Mouse (Mus musculus) lung, adult 10 weeks (tissue): Measurements from ENCODE around the gene Mybpc2. TPM values are rescaled to one million over a fixed set of nuclear protein-coding genes. Genes with fewer than 3 reads are reported as not detected.

Experiments
- polyA plus RNA-seq: library from polyadenylated mRNA; stranded (reverse); fragments of 350-450 nt; fragmentation: Illumina TruSeq; extraction: RNeasy Lipid Tissue Mini Kit (QIAGEN cat#74804); gene quantifications from one replicate; pipeline ENCODE4 v1.2.3, GENCODE M21; 2014; ENCODE audit warnings: low read depth, low replicate concordance; ENCODE audit not compliant: insufficient read depth

Gene Mybpc2
- 0.92 TPM for polyA plus RNA-seq

GRCm38 (mm10) chr7:44524502-44524901 lies at the start of gene Mybpc2:
Mybpc2 (minus strand) TSS chr7:44524656.

GRCm38 (mm10) chr7:44572213-44572701 lies 47.8 kb upstream of the Mybpc2 start, which contains the start of gene Napsa:
Napsa (plus strand) TSS chr7:44572380.

DNA sequence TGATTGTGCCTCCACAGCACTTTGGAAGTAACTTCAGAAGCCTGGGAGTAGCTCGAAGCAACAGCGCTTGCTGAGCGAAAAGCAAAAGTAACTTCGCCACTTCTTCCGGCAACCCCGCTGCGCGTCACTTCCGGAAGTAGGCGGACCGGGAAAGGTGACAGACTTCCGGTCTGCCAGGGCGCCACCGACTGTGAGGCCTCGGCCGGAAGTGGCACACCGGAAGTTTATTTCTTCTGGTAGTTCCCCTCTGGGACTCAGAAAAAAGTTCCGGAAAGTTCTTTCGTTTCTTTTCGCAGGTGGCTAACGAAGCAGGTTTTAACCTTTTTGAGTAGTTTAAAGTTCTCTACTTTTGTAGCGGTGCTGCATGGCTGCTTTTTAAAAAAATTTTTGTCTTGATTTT lies 29.4 kb upstream of the Mybpc2 start, which contains the start of gene Nr1h2:
Nr1h2 (minus strand) TSS at position 126 of the 400 bp plus-strand sequence.

GRCm38 (mm10) chr7:44548497-44549087 lies 24.1 kb upstream of the Mybpc2 start, which contains the start of gene Pold1:
Pold1 (minus strand) TSS chr7:44548849.

GRCm38 (mm10) chr7:44531946-44532732 lies 7.7 kb upstream of the Mybpc2 start, which contains the start of gene Spib:
Spib (minus strand) TSS chr7:44532071.

DNA sequence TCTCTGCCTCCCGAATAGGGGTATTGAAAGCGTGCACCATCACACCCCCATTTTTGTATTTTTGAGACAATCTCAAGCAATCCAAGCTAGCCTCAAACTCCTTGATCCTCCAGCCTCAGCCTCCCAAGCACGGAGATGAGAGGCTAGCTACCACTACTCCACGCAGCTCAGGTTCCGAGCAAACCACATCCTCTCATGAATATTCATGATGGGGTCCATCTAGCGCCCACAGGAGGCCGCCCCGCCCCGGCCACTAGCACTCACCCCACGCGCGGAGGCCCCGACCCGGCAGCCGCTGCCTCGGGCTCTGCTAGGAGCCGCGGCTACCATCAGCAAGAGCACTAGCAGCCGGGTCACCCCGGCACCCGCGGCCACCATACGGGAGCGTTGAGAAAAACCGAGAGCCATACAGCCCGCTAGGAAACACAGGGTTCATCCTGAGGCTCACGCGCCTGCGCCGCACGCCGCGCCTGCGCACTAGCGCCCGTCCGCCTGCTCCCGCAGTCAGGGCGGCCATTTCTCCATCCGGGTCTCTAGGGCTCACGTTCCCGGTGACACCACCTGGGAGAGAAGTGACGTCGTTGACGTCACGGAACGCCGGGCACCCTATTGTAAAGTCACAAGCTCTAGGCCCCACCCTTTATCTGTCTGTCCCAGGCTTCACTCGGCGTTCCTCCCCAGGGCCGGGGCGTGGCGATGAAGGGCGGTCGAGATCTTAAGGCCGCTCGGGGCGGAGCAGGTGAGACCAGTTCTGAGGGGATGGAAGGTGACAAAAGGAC lies 28.3 kb downstream of the Mybpc2 start, which contains the start of the genes Emc10 and Fam71e1:
Emc10 (minus strand) TSS at position 538 of the 779 bp plus-strand sequence.
Fam71e1 (plus strand) TSS at position 590 of the 779 bp plus-strand sequence.

DNA sequence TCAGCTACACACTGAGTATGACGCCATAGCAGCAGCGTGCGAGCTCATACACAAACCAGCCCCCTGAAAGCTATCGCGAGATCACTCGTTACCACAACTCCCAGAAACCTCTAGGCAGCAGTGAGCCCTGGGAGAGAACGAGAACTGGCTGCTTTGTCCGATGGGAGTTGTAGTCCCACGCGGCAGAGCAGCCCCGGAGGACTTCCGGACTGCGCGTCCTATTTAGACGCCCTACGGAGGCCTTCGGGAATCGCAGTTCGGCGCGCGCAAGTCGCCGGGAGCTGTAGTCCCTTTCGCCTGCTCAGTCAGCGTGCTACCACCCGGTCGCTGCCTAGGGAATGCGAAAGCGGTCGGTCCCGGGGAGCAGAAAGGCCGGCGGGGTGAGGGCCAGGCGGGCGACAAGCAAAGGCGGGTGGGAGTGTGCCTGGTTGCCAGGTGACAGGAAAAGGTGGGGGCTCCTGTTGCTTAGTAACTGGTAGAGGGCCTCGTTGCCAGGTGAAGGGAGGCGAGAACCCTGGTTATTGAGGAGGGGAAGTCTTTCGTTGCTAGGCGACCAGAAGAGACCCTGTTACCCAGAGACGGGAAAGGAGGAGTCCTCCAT lies 56.5 kb downstream of the Mybpc2 start, which contains the start of gene Josd2:
Josd2 (plus strand) TSS at position 170 of the 601 bp plus-strand sequence.

DNA sequence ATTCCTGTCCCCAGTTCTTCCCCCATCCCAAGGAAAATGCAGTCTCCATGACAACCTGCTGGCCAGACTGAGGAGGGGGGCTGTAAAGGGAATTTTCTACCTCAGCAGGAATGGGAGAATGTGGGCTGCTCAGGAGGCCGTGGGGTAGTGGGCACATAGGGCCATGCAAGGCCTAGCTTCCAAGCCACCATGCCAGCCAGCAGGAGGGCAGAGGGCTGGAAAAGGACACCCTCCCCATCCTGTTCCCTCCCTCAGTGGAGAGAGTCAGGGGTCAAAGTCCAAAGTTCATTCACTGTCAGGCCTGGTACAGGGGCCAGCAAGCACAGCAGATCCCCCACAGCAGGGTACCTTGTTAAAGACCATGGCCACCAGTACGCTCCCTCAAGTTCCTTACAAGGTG lies 59.3 kb downstream of the Mybpc2 start, which contains the start of gene Aspdh:
Aspdh (plus strand) TSS at position 281 of the 400 bp plus-strand sequence.

Other genes starting within 250 kb of the Mybpc2 start
- gene Clec11a, start 217.8 kb downstream of the Mybpc2 start, polyA plus RNA-seq, result 3.6 TPM
- gene Shank1, start 214.4 kb downstream of the Mybpc2 start, polyA plus RNA-seq, result 0.14 TPM
- gene Syt3, start 140.6 kb downstream of the Mybpc2 start, polyA plus RNA-seq, result 1.0 TPM
- 0.41 TPM for gene 1700008O03Rik, start 138.8 kb downstream of the Mybpc2 start, polyA plus RNA-seq
- gene Lrrc4b, start 95.6 kb downstream of the Mybpc2 start, polyA plus RNA-seq, result 0.48 TPM
- not detected for gene Aspdh, start 59.3 kb downstream of the Mybpc2 start, polyA plus RNA-seq
- gene Josd2, start 56.7 kb downstream of the Mybpc2 start, polyA plus RNA-seq, result 66.0 TPM
- 83.9 TPM for gene Emc10, start 28.1 kb downstream of the Mybpc2 start, polyA plus RNA-seq
- 2.5 TPM for gene Fam71e1, start 28.1 kb downstream of the Mybpc2 start, polyA plus RNA-seq
- 10.6 TPM for gene Spib, start 7.4 kb upstream of the Mybpc2 start, polyA plus RNA-seq
- gene Pold1, start 24.2 kb upstream of the Mybpc2 start, polyA plus RNA-seq, result 16.2 TPM
- gene Nr1h2, start 29.3 kb upstream of the Mybpc2 start, polyA plus RNA-seq, result 56.8 TPM
- 354 TPM for gene Napsa, start 47.7 kb upstream of the Mybpc2 start, polyA plus RNA-seq
- gene Kcnc3, start 66.0 kb upstream of the Mybpc2 start, polyA plus RNA-seq, result 4.2 TPM
- 136 TPM for gene Myh14, start 146.2 kb upstream of the Mybpc2 start, polyA plus RNA-seq
- gene Izumo2, start 184.1 kb upstream of the Mybpc2 start, polyA plus RNA-seq, result not detected
- 29.2 TPM for gene Vrk3, start 223.8 kb upstream of the Mybpc2 start, polyA plus RNA-seq
- gene Zfp473, start 226.4 kb upstream of the Mybpc2 start, polyA plus RNA-seq, result 0.11 TPM